Mouse (Mus musculus): Measurements from ENCODE around the gene Nrbp1.
"Not testable (repeated sequence)": the region's sequence is repeated elsewhere in the genome, so short reads cannot be mapped to it uniquely, and the experiment has no call there.

Nrbp1 gene

DNA sequence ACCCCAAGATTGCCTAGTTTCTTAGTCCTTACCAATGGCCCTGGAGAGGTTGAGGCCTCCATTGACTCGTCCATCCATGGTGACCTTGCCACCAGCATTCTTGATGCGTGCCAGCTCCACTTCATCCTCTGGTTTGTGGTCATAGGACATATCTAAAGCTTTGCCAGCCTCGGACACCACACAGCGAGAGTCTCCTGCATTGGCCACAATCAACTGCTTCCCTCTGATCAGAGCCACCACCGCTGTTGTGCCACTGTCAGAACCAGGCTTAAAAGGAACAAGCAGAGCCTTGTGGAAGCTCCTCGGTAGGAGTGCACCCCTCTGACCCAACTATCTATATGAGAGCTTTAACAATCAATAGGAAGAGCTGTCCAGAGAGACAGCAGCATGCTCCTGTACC lies 36.2 kb upstream of the Nrbp1 start:
- no peak for DNase-seq (ENCODE audit: extremely low spot score, low read depth, low spot score)

DNA sequence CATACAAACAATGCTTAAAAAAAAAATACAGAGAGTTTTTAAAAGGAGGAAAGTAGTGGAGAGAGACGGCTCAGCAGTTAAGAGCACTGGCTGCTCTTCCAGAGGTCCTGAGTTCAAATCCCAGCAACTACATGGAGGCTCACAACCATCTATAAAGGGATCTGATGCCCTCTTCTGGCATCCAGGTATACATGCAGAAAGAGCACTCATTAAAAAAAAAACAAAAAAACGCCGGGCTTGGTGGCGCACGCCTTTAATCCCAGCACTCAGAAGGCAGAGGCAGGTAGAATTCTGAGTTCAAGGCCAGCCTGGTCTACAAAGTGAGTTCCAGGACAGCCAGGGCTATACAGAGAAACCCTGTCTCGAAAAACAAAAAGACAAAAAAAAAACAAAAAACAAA lies 24.1 kb upstream of the Nrbp1 start:
- DNase-seq (ENCODE audit: extremely low spot score, low read depth, low spot score), result not testable (repeated sequence)

DNA sequence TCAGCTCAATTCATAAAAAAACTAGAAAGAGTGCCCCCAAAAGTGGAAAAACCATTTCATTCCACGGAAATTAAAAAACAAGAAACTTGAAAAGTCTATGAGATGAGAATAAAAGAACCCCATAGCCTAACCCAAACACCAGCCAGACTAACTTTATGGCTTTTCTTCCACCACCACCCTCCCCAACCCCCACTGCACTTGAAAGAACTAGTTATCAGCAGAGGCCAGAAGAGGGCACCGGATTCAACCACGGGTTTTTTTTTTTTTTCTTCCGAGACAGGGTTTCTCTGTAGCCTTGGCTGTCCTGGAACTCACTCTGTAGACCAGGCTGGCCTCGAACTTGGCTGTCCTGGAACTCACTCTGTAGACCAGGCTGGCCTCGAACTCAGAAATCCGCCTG lies 22.4 kb upstream of the Nrbp1 start:
- no peak for DNase-seq (ENCODE audit: extremely low spot score, low read depth, low spot score)

DNA sequence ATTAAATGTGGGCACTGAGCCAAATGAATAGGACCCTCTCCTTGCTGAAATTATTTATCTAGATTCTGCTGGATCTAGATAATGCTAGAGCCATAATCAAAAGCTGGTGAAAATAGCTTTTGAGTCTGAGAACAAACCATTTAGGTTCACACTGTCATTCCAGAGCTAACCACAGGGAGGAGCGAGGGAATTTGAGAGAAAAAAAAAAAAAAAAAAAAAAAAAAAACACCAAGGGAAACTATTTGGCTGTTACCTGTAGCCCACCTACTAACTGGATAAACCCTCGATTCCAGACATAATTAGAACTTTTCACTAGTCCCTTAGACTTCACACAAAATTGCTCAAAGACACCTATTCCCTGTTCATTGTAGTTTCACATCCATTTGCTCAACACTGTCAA lies 21.6 kb upstream of the Nrbp1 start:
- no peak for DNase-seq (ENCODE audit: extremely low spot score, low read depth, low spot score)

DNA sequence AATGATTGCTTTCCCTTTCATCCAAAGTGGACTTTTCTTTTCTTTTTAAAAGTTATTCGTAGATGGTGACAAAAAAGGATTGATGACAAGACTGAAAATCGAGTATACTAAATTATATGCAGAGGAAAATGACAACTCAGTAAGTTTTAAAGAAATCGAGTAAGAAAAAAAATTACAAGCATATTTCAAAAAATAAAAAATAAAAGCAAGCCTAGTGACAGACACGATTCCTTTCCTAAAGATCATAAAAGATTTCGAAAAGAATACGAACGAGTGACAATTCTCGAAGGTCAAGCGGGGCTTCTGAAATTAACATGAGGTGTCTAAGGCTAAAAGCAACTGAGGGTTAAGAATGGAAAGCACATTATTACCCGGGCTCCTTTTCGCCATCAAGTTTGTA lies 21.2 kb upstream of the Nrbp1 start:
- no peak for DNase-seq (ENCODE audit: extremely low spot score, low read depth, low spot score)

DNA sequence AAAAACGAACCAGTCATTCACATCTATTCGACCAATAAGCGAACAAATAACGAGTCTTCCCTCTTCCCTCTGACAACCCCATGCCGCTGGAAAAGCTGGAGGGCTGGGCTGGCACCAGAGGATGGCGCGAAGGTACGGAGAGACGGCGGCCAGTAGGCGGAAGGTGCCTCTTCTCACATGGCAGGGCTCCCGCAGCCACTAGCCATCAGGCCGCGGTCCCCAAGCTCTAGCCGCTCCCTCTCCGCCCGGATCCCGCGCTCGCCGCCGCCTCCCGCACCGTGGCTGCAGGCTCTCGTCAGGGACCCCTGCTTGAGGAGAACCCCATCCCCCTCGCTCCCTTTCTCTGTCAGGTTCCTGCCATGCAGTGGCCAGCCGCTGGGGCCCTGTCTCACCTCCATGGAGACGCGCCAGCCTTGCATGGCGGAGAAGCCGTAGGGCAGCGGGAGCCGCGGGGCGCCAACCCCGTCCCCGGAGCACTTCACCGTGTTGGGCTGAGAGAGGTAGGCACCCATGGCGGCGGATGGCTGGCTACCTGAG lies 20.7 kb upstream of the Nrbp1 start:
- DNase-seq (ENCODE audit: extremely low spot score, low read depth, low spot score), result no peak

DNA sequence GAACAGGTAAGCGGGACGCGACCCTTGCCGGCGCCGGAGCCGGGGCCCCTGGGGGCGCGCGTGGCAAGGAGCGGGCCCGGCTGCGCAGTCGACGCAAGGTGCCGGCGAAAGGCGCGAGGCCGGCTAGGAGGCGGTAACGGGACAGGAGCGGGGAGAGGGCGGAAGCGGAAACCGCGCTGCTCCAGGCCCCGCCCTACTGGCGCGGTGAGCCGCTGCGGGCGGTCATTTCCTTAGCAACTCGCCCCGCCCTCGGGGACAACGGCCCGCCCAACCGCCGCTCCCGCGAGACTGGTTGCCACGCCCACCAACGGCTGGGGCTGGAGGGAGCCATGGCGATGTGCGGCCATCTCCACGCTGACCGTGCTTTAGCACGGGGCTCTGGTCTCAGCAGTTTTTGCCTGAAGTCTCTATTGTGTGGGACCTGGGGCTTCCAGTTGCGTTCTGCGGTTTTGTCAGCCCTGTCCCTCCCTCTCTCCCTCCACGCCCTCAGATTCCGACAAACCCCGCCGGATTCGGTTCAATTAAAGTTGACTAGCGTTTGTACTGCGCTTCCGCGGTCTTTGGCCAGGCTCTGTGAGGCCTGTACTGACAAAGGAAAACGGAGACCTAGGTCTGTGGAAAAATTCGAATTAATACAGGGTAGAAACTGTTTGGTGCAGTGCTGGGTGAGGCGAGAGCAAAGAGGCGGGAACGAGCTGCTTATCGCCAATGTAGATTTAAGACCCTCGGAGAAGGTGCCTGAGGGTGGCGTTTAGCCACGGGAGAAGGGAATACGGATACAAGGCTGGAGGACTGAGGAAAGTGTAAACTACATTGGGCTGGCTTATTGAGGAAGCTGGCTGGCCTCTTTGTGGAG lies 20.0 kb upstream of the Nrbp1 start, which contains the start of gene Ppm1g:
TSS of gene Ppm1g (minus strand) at position 240 of the 856 bp plus-strand sequence.
- DNase-seq (ENCODE audit: extremely low spot score, low read depth, low spot score), result no peak

DNA sequence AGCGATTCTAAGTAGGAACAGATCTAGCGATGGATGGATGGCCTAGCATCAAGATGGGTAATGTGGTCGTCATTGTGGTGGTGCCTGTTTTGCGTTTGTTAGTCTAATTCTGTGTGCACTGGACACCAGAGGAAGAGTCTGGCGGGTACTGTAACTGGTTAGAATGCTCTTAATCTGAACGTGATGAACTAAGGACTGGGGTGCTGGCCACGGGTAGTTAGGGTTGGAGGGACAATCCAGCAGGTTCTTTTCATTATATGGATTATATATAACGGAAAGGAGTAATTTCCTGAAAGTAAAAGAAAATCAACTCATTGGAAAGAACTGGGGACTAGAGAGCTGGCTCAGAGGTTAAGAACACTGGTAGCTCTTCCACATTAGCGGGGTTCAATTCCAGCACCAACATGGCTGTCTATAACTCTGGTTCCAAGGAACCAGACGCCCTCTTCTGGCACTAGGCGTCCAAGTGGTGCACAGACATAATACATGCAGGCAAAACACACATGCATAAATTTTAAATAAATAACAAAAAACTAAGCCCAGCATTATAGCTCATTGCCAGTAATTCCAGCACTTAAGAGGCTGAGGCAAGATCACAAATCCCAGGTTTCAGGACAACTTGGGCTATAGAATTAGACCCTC lies 19.2 kb upstream of the Nrbp1 start:
- DNase-seq (ENCODE audit: extremely low spot score, low read depth, low spot score), result no peak

DNA sequence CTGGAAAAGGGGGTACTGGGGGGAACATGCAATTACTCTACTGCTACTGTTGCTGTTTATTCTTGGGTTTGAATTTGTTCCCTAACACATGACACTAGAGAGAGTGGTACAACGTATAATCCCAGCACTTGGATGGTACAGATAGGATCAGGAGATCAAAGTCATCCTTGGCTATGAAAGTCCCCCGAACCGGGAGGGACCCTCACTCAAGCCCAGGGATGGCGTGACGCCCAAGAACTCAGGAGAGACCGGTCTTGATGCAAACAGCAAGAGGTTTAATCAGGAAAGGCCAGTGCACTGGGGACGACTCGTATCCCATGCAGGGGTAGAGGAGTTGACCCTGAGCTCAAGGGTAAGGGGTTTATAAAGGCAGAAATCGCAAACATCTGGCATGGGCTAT lies 18.0 kb upstream of the Nrbp1 start:
- no peak for DNase-seq (ENCODE audit: extremely low spot score, low read depth, low spot score)

DNA sequence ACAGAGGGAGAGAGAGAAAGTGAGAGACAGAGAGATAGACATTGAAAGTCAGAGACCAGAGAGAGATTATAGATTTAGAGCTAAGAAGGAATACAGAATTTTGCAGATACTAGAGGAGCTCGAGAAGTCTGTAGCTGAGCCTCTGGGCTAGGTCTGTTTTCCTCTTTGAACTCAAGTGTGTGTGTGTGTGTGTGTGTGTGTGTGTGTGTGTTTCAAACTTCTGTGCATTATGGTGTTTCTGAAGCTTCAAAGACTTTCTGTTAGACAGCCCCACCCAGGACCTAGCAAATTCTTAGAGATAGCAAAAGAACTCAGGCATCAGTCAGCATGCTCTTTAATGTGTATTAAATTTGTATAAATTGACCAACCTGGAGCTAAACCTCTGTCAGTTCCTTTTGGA lies 14.0 kb upstream of the Nrbp1 start:
- DNase-seq (ENCODE audit: extremely low spot score, low read depth, low spot score), result no peak

DNA sequence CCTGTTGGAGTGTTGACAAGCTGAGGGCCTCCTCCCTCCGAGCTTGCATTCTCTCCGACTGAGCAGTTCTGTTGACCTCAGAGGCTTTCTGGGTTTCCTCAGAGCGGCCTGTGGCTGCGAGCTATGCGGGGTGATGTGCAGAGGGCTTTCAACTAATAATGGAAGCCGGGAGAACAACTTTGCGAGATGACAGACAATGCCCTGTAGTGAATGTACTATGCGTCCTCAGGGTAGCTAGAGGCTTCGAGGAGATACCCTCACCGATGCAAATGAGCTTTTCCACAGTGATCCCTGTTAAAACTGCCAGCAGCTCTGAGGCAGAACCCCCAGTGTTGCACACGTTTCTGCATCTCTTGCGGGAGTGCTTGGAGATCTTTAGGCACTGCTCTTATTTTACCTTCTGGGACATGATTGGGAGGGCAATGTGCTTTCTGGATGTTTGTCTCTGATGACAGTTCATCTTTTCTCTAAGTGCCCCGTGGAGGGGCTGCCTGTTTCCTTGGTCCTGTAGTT lies 914 bp downstream of the Nrbp1 start:
- no peak for DNase-seq (ENCODE audit: extremely low spot score, low read depth, low spot score)

DNA sequence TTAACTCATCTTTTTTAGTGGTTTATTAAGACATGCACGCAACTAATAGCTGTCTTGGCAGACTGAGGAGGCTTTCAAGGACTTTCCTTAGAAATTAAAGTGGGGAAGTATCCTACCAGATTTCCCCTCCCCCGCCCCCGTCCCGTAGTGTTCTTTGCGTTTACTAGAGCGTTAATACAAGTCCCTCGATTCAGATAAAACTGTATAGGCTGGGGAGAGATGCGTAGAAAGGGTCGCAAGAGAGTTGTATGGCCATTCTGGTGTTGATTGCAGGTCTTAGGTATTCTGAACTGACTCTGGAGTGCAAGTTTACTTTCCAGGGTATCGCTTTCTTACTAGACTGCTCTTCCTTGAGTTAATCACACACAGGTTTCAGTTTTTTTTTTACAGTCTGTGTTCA lies 1.5 kb downstream of the Nrbp1 start:
- DNase-seq (ENCODE audit: extremely low spot score, low read depth, low spot score), result no peak

DNA sequence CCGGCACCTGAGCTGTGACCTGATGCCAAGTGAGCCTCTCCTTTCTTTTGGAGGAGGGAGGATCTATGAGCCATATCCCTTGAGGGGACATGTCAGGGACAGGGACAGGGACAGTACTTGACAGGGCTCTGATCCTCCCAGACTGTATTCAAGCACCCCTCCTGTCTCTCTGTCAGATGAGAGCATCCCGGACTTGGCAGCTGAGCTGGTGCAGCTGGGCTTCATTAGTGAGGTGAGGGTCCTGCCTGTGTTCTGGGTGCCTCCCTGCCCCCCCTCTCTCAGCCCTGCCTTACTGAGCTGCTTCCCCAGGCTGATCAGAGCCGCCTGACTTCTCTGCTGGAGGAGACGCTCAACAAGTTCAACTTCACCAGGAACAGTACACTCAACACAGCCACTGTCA lies 10.1 kb downstream of the Nrbp1 start:
- no peak for DNase-seq (ENCODE audit: extremely low spot score, low read depth, low spot score)

DNA sequence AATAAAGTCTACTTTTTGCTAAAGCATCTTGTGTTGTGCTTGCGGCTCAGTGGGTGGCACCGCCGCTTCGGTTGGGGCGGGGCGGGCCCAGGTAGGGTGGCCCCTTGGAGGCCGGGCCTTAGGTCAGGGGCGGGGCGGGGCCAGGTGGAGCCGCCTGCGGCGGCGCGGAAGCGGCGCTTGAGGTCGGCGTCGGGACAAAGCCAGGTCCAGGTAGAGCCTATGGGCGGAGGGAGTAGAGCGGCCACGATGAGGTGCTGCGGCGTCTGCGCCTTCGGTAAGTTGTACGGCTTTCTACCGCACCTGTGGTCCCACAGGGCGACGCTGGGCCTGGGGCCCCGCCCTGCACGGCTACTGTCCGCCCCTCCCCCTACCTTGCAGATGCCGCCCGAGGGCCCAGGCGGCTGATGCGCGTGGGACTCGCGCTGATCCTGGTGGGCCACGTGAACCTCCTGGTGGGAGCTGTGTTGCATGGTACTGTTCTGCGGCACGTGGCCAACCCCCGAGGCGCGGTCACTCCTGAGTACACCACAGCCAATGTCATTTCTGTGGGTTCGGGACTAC lies 11.0 kb downstream of the Nrbp1 start, which contains the start of gene Krtcap3:
TSS of gene Krtcap3 (plus strand) at position 151 of the 561 bp plus-strand sequence.
- no peak for DNase-seq (ENCODE audit: extremely low spot score, low read depth, low spot score)

DNA sequence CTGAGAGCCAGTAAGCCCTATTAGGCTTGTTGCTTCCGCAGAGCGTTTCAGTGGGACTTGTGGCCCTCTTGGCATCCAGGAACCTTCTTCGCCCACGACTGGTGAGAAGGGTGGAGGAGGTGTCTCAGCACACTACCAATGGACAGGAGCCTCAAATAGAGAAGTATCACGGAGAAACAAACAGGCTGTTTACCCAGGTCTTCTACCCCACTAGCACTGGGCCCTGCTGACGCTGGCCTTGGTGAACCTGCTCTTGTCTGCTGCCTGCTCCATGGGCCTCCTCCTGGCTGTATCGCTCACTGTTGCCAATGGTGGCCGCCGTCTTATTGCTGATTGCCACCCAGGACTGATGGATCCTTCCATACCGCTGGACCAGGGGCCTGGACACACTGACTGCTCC lies 11.5 kb downstream of the Nrbp1 start:
- no peak for DNase-seq (ENCODE audit: extremely low spot score, low read depth, low spot score)

DNA sequence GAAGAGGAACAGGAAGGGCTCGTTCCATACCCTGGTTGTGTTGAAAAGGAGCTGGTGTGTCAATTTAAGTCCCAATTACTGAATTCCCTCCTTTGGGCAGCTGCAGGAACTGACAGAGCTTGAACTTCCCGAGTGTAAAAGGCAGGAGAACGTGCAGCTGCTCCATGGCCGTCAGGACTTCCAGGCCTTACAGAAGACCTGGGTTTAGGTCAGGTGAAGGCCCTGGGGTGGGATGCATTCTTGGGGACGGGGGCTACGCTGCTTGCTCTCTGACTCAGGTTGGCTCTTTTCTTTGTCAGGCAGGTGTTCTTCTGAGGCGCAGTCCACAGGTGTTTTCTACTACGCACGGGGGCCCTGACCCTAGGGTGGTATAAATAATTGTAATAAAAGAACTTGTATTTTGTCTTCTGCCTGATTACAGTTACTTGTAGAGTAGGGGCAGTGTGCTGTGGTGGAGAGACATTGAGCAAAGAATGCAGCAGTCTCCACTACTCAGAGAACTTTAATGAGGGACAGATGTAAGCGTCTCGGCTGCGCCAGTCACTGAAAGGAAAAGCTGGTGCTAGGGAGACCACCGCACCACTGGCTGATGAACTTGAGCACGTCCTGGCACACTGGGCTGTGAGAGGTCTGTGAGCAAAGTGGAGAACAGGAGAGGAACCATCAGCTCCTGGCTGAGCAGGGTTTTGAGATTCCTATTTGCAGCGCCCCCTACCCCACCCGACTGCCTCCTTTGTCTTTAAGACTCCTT lies 12.3 kb downstream of the Nrbp1 start:
- DNase-seq (ENCODE audit: extremely low spot score, low read depth, low spot score), result no peak

DNA sequence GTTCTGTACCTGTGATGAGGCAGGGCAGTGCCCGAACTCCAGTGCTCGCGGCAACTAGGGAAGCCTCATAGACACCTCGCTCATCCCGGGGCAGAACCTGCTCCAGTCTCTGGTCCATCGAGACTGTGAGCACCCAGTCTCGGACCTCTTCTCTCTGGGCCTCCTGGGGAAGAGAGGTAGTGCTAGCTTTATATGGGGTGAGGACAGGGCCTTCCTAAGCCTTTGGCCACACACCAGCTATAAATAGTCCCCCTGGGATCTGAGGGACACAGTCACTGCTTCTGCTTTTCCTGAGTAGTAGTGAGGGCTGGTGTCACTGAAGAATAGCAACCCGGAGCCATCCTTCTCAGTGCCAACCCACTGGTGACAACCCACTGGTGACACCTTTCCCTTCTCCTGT lies 13.1 kb downstream of the Nrbp1 start:
- DNase-seq (ENCODE audit: extremely low spot score, low read depth, low spot score), result no peak

DNA sequence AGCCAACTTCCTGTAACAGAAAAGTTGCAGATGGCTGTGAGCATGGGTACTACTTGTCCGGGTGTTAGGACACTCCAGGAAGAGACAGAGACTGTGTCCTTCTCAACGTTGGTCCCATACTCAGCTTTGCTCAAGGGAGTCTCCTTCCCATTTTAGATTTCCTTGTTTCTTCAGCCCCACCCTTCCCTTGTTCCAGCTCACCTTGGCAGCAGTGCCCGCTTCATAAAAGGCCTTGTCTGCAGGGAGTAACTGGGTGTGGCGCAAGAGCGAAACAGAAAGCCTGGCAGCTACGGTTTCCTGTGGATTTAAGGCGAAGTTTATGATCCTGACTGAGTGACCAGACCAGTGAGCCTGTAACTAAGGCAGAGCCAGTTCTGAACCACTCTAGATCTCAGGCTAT lies 13.8 kb downstream of the Nrbp1 start:
- DNase-seq (ENCODE audit: extremely low spot score, low read depth, low spot score), result no peak

DNA sequence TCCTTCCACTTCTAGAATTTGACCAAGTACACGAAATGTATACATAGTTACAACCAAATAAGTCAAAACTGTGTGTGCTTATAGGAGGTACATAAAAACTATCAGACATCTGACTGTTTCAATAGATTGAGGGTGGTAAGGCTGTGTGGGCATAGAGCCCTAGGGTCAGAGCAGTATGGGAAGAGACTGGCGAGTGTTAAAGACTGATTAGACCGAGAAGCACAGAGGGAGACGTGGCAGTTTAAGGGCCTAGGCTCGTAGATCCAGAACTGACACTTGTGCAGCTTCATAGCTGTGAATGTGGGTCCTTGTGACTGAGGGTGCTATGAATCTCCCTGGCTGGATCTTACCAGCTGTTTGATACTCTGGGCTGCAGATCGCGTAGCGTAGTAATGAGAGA lies 14.2 kb downstream of the Nrbp1 start:
- DNase-seq (ENCODE audit: extremely low spot score, low read depth, low spot score), result no peak

DNA sequence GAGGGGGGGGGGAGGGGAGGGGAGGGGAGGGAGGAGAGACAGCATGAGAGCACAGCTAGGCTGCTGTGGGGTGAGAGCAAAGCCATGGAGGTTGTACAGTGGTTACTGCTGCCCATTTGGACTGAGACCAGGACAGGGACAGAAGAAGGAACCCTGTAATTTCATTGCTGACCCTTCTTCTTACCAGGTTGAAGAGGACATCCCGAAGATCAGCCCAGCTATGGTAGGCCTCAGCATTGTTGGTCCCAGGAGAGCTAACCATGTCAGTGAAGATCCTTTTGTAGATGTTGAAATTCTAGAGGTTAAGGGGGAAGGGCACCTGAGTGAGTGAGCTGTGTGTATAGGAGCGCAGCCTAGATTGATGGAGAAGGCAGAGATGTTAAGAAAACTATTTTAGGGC lies 14.7 kb downstream of the Nrbp1 start:
- DNase-seq (ENCODE audit: extremely low spot score, low read depth, low spot score), result no peak

DNA sequence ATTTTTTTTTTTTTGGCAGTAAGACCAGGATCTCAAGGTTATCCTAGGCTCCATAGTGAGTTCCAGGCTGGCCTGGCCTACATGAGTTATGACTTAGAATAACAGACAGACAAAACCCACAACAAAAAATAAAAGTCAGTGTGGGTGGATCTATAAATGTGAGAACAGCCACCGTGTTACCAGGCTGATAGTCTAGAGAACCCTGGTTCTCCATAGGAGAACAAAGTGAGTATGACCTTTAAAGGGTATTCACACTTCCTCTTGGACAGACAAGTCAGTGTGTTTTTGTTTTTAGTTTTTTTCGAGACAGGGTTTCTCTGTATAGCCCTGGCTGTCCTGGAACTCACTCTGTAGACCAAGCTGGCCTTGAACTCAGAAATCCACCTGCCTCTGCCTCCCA lies 15.3 kb downstream of the Nrbp1 start:
- no peak for DNase-seq (ENCODE audit: extremely low spot score, low read depth, low spot score)

Measured in hindlimb bud, embryonic 11.5 days (tissue).